Mouse (Mus musculus) hindbrain, embryonic 16.5 days (tissue): Measurements from ENCODE around the gene Accsl. TPM values are rescaled to one million over a fixed set of nuclear protein-coding genes. Genes with fewer than 3 reads are reported as not detected.

Source experiments
- ATAC-seq: fragments of 200-750 bp; cut with Nextera tagmentation; 2 replicates; pipeline ENCODE4 v1.8.0; 2017; ENCODE audit warnings: moderate TSS enrichment, moderate library complexity
- H3K27ac ChIP-seq: fragments of 300-500 bp; sonication (generic); 2 replicates; pipeline ENCODE4 v1.5.1; 2014; ENCODE audit warnings: low read depth, mild to moderate bottlenecking, control low read depth, low read length, moderate library complexity
- H3K27me3 ChIP-seq: fragments of 300-500 bp; sonication (generic); replicated peaks from 2 replicates; pipeline ENCODE4 v1.6.1; 2014; ENCODE audit warnings: low read length; ENCODE audit not compliant: control insufficient read depth, insufficient read depth
- H3K36me3 ChIP-seq: fragments of 300-500 bp; sonication (generic); 2 replicates; pipeline ENCODE4 v1.6.1; 2014; ENCODE audit warnings: mild to moderate bottlenecking, low read length, moderate library complexity, mixed read lengths; ENCODE audit not compliant: control insufficient read depth, insufficient read depth
- H3K4me1 ChIP-seq: fragments of 300-500 bp; sonication (generic); 2 replicates; pipeline ENCODE4 v1.6.1; 2014; ENCODE audit warnings: low read depth, low read length; ENCODE audit not compliant: control insufficient read depth, insufficient read depth
- H3K4me2 ChIP-seq: fragments of 300-500 bp; sonication (generic); 2 replicates; pipeline ENCODE4 v1.6.1; 2014; ENCODE audit warnings: mild to moderate bottlenecking, low read length, control low read depth, moderate library complexity
- H3K4me3 ChIP-seq: fragments of 300-500 bp; sonication (generic); 2 replicates; pipeline ENCODE4 v1.5.1; 2014; ENCODE audit warnings: mild to moderate bottlenecking, low read length, control low read depth, moderate library complexity
- H3K9ac ChIP-seq: fragments of 300-500 bp; sonication (generic); 2 replicates; pipeline ENCODE4 v1.6.1; 2014; ENCODE audit warnings: low read depth, mild to moderate bottlenecking, control low read depth, low read length, moderate library complexity
- H3K9me3 ChIP-seq: fragments of 300-500 bp; sonication (generic); 2 replicates; pipeline ENCODE4 v1.6.1; 2014; ENCODE audit warnings: mild to moderate bottlenecking, low read length, moderate library complexity; ENCODE audit not compliant: control insufficient read depth
- WGBS: fragments of 180-500 bp; shearing (Covaris S2); extraction: QIAGEN DNeasy Blood & Tissue Kit; methylation state at CpG from one replicate; pipeline ENCODE4 v1.1.7; 2014; 5-methylcytosine and 5-hydroxymethylcytosine counted together
- polyA plus RNA-seq: library from polyadenylated mRNA; unstranded; fragments of >200 nt; fragmentation: Nextera tagmentation; extraction: Ambion mirVana; gene quantifications from 2 replicates; pipeline ENCODE4 v1.2.1, GENCODE M21; 2015

The Accsl gene
- polyA plus RNA-seq, 1 experiment from 2014 or later: 0.40 TPM

- no peaks in the 10 kb centered on the region for H3K27me3 ChIP-seq
- no peak overlapping the region for H3K9ac ChIP-seq
- no peaks in the 10 kb centered on the region for H3K9me3 ChIP-seq
- H3K4me1 ChIP-seq: no peaks in the 10 kb centered on the region
- H3K4me3 ChIP-seq: no peak overlapping the region
- no peak overlapping the region for H3K4me2 ChIP-seq
- ATAC-seq: no peak
- peaks cover 29% of the 10 kb centered on the region for H3K36me3 ChIP-seq
- no peak overlapping the region for H3K27ac ChIP-seq
- 82% methylated on average over 5 of the region's 5 CpGs for WGBS
These were observed 60.9 kb downstream of the Accsl start for GRCm38 (mm10) chr2:93808071-93808470.

GRCm38 (mm10) chr2:93807440-93807839, 61.5 kb downstream of the Accsl start:
- 84% methylated on average over 8 of the region's 8 CpGs for WGBS
- no peak overlapping the region for H3K4me3 ChIP-seq
- H3K9me3 ChIP-seq: no peaks in the 10 kb centered on the region
- no peaks in the 10 kb centered on the region for H3K27me3 ChIP-seq
- H3K9ac ChIP-seq: no peak overlapping the region
- no peak overlapping the region for H3K4me2 ChIP-seq
- no peak overlapping the region for H3K27ac ChIP-seq
- no peaks in the 10 kb centered on the region for H3K4me1 ChIP-seq
- peaks cover 29% of the 10 kb centered on the region for H3K36me3 ChIP-seq
- ATAC-seq: no peak

DNA sequence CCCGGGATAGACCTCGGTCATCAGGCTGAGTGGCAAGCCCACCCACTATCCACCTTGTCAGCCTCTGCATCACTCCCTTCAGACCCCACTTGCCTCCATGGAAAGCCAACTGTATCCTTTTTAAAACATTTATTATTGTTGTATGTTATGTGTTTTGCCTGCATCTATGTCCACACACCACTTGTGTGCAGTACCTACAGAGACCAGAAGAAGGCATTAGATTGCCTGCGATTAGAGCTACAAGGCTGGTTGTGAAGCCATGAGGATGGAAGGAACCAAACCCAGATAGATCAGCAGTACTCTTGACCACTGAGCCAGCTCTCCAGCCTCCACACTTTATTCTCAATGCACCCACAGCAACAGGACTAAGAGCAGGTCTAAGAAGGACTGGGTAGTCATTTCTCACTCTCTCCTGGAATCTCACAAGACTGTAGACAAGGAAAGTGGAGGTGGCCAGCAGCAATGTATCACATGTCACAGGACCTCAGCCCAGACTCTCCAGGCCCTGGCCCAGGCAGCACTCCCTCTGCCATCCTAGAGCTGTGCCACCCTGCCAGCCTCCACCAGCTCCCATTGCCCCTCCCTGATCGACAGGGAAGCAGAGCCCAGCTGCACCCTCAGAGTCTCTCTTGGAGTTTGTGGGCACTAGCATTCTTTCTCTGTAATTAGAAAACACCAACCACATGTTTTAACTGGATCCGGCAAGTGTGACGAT, 62.3 kb downstream of the Accsl start:
- Histone ChIP-seq H3K36me3 (peaks cover 31% of the 10 kb centered on the region), H3K9ac (no peak overlapping the region), H3K9me3 (no peaks in the 10 kb centered on the region), H3K27me3 (no peaks in the 10 kb centered on the region), H3K4me2 (no peak overlapping the region), H3K27ac (no peak overlapping the region), H3K4me3 (no peak overlapping the region), H3K4me1 (no peaks in the 10 kb centered on the region)
- ATAC-seq: no peak
- WGBS: 93% methylated on average over 6 of the region's 6 CpGs

DNA sequence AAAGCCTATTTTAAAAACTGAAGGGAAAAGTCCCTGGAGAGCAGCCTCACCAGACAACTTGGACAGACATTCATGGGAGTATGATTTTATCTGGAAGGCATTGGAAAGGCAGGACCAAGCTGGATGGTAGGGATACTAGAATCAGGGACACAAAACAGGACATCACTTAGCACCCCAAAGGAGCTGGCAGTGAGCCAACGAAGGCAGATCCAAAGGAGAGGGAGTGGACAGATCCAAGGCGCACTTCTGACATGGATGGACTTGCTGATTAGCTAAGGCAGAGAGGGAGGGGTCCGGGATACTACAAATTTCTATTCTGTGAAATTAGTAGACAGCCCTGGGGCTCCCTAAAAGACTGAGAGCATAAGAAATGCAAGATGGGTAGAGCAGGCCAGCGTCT, 63.4 kb downstream of the Accsl start:
- ATAC-seq: no peak
- H3K4me3 ChIP-seq: no peak overlapping the region
- no peak overlapping the region for H3K4me2 ChIP-seq
- 91% methylated on average over 4 of the region's 4 CpGs for WGBS
- peaks cover 24% of the 10 kb centered on the region for H3K36me3 ChIP-seq
- H3K27ac ChIP-seq: no peak overlapping the region
- no peaks in the 10 kb centered on the region for H3K9me3 ChIP-seq
- no peaks in the 10 kb centered on the region for H3K4me1 ChIP-seq
- no peak overlapping the region for H3K9ac ChIP-seq
- no peaks in the 10 kb centered on the region for H3K27me3 ChIP-seq

Other genes with a start within 250 kb of the Accsl start
- gene Alx4, start 226.8 kb downstream of the Accsl start, polyA plus RNA-seq: 0.60 and 0.64 TPM in 2 replicates
- 68.2 and 81.9 TPM in 2 replicates for gene Ext2, start 46.6 kb downstream of the Accsl start, polyA plus RNA-seq
- gene Accs, start 19.2 kb downstream of the Accsl start, polyA plus RNA-seq: 4.0 and 6.3 TPM in 2 replicates
- 7.1 and 7.4 TPM in 2 replicates for gene Gm13889, start 88.0 kb upstream of the Accsl start, polyA plus RNA-seq
- not detected in 2 replicates for gene Gm27027, start 127.2 kb upstream of the Accsl start, polyA plus RNA-seq
- 43.6 and 44.7 TPM in 2 replicates for gene Alkbh3, start 141.7 kb upstream of the Accsl start, polyA plus RNA-seq